Mouse (Mus musculus): ENCODE results near the gene Tmem130.

- TF ChIP-seq POLR2A (IDR thresholded peaks at IDR 0.05; ENCODE audit: control insufficient read depth, low read depth, low read length): no peak
- TF ChIP-seq CTCF (IDR thresholded peaks at IDR 0.05; ENCODE audit: control insufficient read depth, insufficient read depth, insufficient replicate concordance, low read depth, low read length): no peak
Observed at GRCm38 (mm10) chr5:144803066-144803465, 41.4 kb upstream of the Tmem130 start.
